Mouse (Mus musculus) heart, embryonic 16.5 days (tissue): ENCODE data around the gene P3h4. TPM values are rescaled to one million over a fixed set of nuclear protein-coding genes. Genes with fewer than 3 reads are reported as not detected.
A peak's percentile ranks its signal among the peaks of the same experiment; 100 is the strongest.

Experiments used
- ATAC-seq: fragments of 200-750 bp; cut with Nextera tagmentation; replicated peaks from 2 replicates; pipeline ENCODE4 v1.8.0; 2017; ENCODE audit warnings: moderate number of reproducible peaks; ENCODE audit not compliant: insufficient read depth, low FRiP score; ENCODE audit errors: extremely low read depth
- H3K27ac ChIP-seq: fragments of 300-500 bp; sonication (generic); 2 replicates; pipeline ENCODE4 v1.5.1; 2014; ENCODE audit warnings: mild to moderate bottlenecking, low read length, control low read depth, moderate library complexity
- H3K27me3 ChIP-seq: fragments of 300-500 bp; sonication (generic); 2 replicates; pipeline ENCODE4 v1.6.1; 2014; ENCODE audit warnings: low read length, mixed read lengths; ENCODE audit not compliant: control insufficient read depth, insufficient read depth
- H3K36me3 ChIP-seq: fragments of 300-500 bp; sonication (generic); 2 replicates; pipeline ENCODE4 v1.6.1; 2014; ENCODE audit not compliant: control insufficient read depth, insufficient read depth
- H3K4me1 ChIP-seq: fragments of 300-500 bp; sonication (generic); 2 replicates; pipeline ENCODE4 v1.6.1; 2014; ENCODE audit warnings: low read length, mixed read lengths; ENCODE audit not compliant: control insufficient read depth, insufficient read depth
- H3K4me2 ChIP-seq: fragments of 300-500 bp; sonication (generic); 2 replicates; pipeline ENCODE4 v1.6.1; 2014; ENCODE audit warnings: low read depth, mild to moderate bottlenecking, control low read depth, low read length
- H3K4me3 ChIP-seq: fragments of 300-500 bp; sonication (generic); 2 replicates; pipeline ENCODE4 v1.5.1; 2014; ENCODE audit warnings: mild to moderate bottlenecking, control low read depth, low read length
- H3K9ac ChIP-seq: fragments of 300-500 bp; sonication (generic); 2 replicates; pipeline ENCODE4 v1.6.1; 2014; ENCODE audit warnings: low read length, control low read depth
- H3K9me3 ChIP-seq: fragments of 300-500 bp; sonication (generic); replicated peaks from 2 replicates; pipeline ENCODE4 v1.6.1; 2016; ENCODE audit warnings: low read length; ENCODE audit not compliant: control insufficient read depth
- WGBS: fragments of 180-500 bp; shearing (Covaris S2); extraction: QIAGEN DNeasy Blood & Tissue Kit; methylation state at CpG from one replicate; pipeline ENCODE4 v1.1.7; 2014; 5-methylcytosine and 5-hydroxymethylcytosine counted together
- polyA plus RNA-seq: library from polyadenylated mRNA; unstranded; fragments of >200 nt; fragmentation: Nextera tagmentation; extraction: Ambion mirVana; gene quantifications from 2 replicates; pipeline ENCODE4 v1.2.1, GENCODE M21; 2015

P3h4 gene
- polyA plus RNA-seq, 1 experiment from 2014 or later, result 50.8 TPM

- Histone ChIP-seq H3K27me3 (no peaks in the 10 kb centered on the region), H3K4me2 (peak overlapping the region; percentile 27), H3K9me3 (no peaks in the 10 kb centered on the region), H3K27ac (peak overlapping the region; percentile 91), H3K4me1 (peaks cover 85% of the 10 kb centered on the region), H3K36me3 (peaks cover 11% of the 10 kb centered on the region), H3K9ac (peak overlapping the region; percentile 56), H3K4me3 (no peak overlapping the region)
- WGBS, result 14% methylated on average over 8 of the region's 8 CpGs
- peak; percentile 20 for ATAC-seq
These were observed 24.6 kb downstream of the P3h4 start for GRCm38 (mm10) chr11:100389931-100390445.

DNA sequence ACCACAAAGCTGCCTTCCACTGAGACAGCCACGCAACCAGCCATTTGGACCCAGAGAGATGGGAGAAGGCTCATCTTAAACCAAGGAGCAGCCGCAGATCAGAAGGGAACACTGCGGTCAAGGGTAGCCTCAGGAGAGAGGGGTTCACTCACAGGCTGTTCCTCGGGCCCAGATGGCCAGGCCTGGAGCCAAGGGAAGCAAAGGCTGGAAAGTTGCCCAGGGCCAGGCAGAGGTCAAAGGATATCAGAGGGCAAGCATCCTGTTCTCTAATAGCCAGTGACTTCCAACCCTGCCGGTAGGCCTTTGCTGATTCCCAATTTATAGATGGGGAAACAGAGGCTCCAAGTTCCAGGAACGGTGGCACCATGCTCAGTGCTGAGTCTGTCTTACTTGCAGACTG lies 26.0 kb downstream of the P3h4 start:
- Histone ChIP-seq H3K9ac (peak overlapping the region; percentile 66), H3K9me3 (no peaks in the 10 kb centered on the region), H3K4me1 (peaks cover 71% of the 10 kb centered on the region), H3K4me2 (peak overlapping the region; percentile 59), H3K36me3 (peaks cover 21% of the 10 kb centered on the region), H3K27ac (peak overlapping the region; percentile 94), H3K4me3 (peak overlapping the region; percentile 3; the same call in 1 of the 2 replicates), H3K27me3 (no peaks in the 10 kb centered on the region)
- no peak for ATAC-seq
- 38% methylated on average over 6 of the region's 6 CpGs for WGBS

DNA sequence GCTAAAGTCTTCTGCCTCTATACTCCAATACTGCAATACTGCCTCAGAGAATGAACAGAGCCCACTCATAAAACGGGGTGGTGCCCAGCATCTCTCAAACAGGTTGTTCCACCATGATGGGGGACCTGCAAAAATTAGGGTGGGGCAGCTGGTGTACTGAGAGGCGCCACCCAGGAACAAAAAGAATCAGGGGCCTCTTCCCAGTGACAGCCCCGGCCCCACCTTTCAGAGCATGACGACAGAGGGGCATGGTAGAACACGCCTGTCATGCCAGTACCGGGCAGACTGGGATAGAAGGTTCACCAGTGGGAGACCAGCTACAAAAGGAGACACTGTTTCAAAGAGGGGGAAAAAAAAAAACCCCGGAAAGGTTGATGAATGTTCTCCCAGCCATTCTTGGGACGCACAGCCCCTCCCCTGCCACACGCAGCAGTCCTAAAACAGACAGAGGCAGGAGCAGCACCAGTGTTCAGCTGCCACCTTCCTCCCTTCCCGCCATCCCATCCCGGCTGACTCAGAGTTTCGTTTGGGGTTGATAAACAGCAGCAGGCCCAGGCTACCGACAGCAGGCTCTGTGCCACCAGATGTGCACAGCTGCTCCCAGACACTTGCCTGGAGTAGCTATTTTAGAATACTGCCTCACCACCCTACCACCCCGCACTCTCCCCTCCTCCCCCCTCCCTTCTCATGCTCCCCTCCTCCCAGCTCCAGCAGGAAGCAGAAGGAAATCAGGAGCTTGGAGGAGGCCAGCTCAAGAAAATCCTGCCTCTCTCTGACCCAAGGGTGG lies 26.9 kb downstream of the P3h4 start:
- peak; percentile 68 for ATAC-seq

DNA sequence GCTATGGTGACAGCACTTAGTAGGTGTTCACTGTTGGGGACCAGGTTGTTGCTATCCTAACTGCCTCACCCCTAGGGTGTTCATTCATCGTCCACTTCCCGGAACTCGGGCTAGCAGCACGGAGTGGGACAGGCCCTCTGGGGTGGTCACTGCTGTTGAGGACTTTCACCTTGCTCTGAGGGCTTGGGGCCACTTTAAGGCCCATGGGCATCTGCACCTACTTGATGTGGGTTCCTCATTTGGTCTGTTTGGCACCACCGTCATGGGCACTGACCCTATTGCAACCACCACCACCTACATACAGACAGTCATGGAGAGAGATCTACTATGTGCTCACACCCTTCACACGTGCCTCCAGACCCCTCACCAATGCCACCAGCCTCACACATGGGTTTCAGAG lies 27.5 kb downstream of the P3h4 start:
- no peak for ATAC-seq
- peak overlapping the region; percentile 66 for H3K9ac ChIP-seq
- H3K27me3 ChIP-seq, result no peaks in the 10 kb centered on the region
- WGBS, result 85% methylated on average over 6 of the region's 6 CpGs
- H3K4me1 ChIP-seq, result peaks cover 57% of the 10 kb centered on the region
- H3K4me3 ChIP-seq, result no peak overlapping the region
- no peaks in the 10 kb centered on the region for H3K9me3 ChIP-seq
- peaks cover 34% of the 10 kb centered on the region for H3K36me3 ChIP-seq
- peak overlapping the region; percentile 59 for H3K4me2 ChIP-seq
- H3K27ac ChIP-seq, result peak overlapping the region; percentile 94

More for the DNA sequence above, 26.9 kb downstream of the P3h4 start:
- H3K4me1 ChIP-seq, result peaks cover 63% of the 10 kb centered on the region
- peak overlapping the region; percentile 59 for H3K4me2 ChIP-seq
- peak overlapping the region; percentile 94 for H3K27ac ChIP-seq
- 23% methylated on average over 14 of the region's 14 CpGs for WGBS
- H3K27me3 ChIP-seq, result no peaks in the 10 kb centered on the region
- H3K9me3 ChIP-seq, result no peaks in the 10 kb centered on the region
- H3K9ac ChIP-seq, result peak overlapping the region; percentile 66
- peak overlapping the region; percentile 11 for H3K4me3 ChIP-seq
- H3K36me3 ChIP-seq, result peaks cover 28% of the 10 kb centered on the region

DNA sequence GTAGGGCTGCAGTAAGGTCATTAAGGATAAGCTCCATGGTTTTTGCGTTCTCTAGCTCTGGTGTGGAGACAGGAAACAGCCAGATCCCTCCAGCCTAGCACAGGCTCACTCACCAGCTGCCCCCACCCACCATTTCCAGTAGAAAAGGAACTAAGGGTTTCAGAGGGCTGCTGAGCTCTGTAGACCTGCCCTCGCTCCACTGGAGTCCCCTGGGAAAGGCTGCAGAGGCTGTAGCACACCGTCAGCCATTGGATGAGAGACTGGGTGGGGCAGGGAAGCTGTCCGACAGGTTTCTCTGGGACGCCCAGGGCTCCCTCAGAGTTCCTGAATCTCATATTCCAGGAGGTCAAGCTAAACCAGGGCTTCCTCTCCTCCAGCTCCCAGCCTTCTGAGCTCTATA lies 28.1 kb downstream of the P3h4 start:
- no peaks in the 10 kb centered on the region for H3K9me3 ChIP-seq
- peaks cover 40% of the 10 kb centered on the region for H3K36me3 ChIP-seq
- WGBS, result 55% methylated on average over 5 of the region's 5 CpGs
- peak overlapping the region; percentile 94 for H3K27ac ChIP-seq
- H3K4me2 ChIP-seq, result no peak overlapping the region
- H3K9ac ChIP-seq, result no peak overlapping the region
- H3K4me1 ChIP-seq, result peaks cover 52% of the 10 kb centered on the region
- no peaks in the 10 kb centered on the region for H3K27me3 ChIP-seq
- ATAC-seq, result no peak
- no peak overlapping the region for H3K4me3 ChIP-seq

- H3K4me1 ChIP-seq, result peaks cover 37% of the 10 kb centered on the region
- no peaks in the 10 kb centered on the region for H3K9me3 ChIP-seq
- no peaks in the 10 kb centered on the region for H3K27me3 ChIP-seq
- peaks cover 49% of the 10 kb centered on the region for H3K36me3 ChIP-seq
- H3K4me3 ChIP-seq, result no peak overlapping the region
- WGBS, result 86% methylated on average over 3 of the region's 3 CpGs
- ATAC-seq, result no peak
- H3K27ac ChIP-seq, result no peak overlapping the region
- no peak overlapping the region for H3K9ac ChIP-seq
- no peak overlapping the region for H3K4me2 ChIP-seq
These were observed 29.6 kb downstream of the P3h4 start for GRCm38 (mm10) chr11:100385016-100385415.

GRCm38 (mm10) chr11:100382682-100383081 lies 32.0 kb downstream of the P3h4 start:
- Histone ChIP-seq H3K4me3 (no peak overlapping the region), H3K27ac (no peak overlapping the region), H3K36me3 (peaks cover 69% of the 10 kb centered on the region), H3K4me2 (no peak overlapping the region), H3K9ac (no peak overlapping the region), H3K27me3 (no peaks in the 10 kb centered on the region), H3K4me1 (peaks cover 13% of the 10 kb centered on the region), H3K9me3 (no peaks in the 10 kb centered on the region)
- ATAC-seq, result no peak
- WGBS, result 79% methylated on average over 6 of the region's 6 CpGs

DNA sequence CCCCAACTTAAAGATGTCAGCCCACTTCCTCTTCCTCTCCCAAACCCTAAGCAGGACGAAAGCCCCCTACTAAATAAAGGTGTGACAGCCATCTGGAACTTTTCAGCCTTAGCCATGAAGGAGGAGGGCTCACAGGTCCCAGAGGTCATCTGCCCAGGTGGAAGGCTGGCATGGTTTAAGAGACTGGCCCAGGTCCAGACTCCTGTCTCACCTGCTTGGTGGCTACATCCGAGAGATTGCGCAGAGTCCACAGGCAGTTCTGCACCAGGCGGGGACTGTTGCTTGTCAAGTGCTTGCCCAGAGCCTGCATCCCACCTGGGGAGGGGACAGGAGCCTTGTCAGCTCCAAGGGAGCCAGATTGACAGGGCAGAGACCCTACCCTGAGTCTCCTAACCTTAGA lies 35.3 kb downstream of the P3h4 start:
- H3K27ac ChIP-seq, result no peak overlapping the region
- H3K4me1 ChIP-seq, result no peaks in the 10 kb centered on the region
- 78% methylated on average over 4 of the region's 4 CpGs for WGBS
- peaks cover 75% of the 10 kb centered on the region for H3K36me3 ChIP-seq
- no peak overlapping the region for H3K9ac ChIP-seq
- no peak overlapping the region for H3K4me2 ChIP-seq
- no peak overlapping the region for H3K4me3 ChIP-seq
- no peak for ATAC-seq
- no peaks in the 10 kb centered on the region for H3K27me3 ChIP-seq
- no peaks in the 10 kb centered on the region for H3K9me3 ChIP-seq

DNA sequence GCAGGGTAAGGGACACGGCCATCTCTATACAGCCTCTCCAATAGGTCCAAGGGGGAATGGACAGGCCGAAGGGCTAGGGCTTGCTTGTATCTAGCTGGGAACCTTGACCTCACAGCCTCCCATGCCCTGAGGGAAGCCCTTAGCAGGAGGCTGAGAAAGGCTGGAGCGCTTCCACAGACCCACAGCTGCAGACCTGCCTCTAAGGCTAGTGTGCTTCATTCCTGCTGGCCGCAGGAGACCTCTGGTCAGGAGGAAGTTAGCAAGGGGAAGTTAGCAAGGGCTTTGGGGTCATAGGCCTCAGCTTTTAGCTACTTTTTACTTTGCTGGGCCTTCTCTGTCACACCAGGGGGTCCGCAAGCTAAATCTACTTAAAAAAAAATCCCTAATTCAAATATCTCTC lies 36.2 kb downstream of the P3h4 start:
- H3K36me3 ChIP-seq, result peaks cover 78% of the 10 kb centered on the region
- no peak for ATAC-seq
- no peak overlapping the region for H3K27ac ChIP-seq
- H3K27me3 ChIP-seq, result no peaks in the 10 kb centered on the region
- H3K4me2 ChIP-seq, result no peak overlapping the region
- H3K9ac ChIP-seq, result no peak overlapping the region
- no peak overlapping the region for H3K4me3 ChIP-seq
- no peaks in the 10 kb centered on the region for H3K4me1 ChIP-seq
- 92% methylated on average over 5 of the region's 5 CpGs for WGBS
- H3K9me3 ChIP-seq, result no peaks in the 10 kb centered on the region
